Mouse (Mus musculus) cerebellum, postnatal 36 days (tissue): Measurements from ENCODE around the gene Mdh1.
A peak's percentile ranks its signal among the peaks of the same experiment; 100 is the strongest.

Experiments used
- DNase-seq, 2 experiments: peaks; one replicate each; pipeline ENCODE4 v3.0.0; 2021 to 2022; ENCODE audit warnings: mixed read lengths in 2 of 2

Mdh1 gene

DNA sequence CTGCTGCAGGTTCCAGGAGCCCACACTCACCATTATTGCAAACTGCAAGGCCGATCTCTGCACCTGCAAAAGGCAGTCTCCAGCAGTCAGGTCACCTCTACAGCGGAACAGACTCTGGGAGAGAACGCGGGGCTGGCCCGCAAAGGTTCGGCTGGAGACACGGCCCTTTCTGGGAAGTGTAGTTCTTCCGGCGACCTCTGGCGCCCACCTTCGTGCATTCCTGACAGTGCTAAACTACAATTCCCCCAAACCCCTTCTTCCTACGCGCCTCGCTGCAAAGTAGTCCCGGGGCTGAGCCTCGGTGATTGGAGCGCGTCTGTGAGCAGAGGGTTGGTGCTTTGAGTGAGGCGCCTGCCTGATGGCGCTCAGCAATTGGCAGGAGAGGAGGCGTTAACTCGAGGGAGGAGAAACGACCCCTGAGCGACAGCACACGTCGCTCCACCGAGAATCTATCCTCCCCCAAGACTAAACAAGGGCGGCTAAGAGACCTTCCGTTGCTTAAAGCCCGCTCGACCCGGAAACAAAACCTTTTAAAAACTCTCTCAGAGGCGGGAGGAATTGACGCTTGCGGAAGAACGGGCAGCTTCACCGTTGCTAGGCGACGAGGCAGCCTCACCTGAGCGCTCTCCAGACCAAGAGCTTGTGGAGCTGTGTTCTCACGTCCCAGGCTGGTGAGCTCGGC lies at the start of gene Mdh1, which contains the start of gene Wdpcp:
Gene Mdh1 (minus strand): TSS at position 668 of the 682 bp plus-strand sequence.
Gene Wdpcp (plus strand): TSS at position 536 of the 682 bp plus-strand sequence.
- peak; percentile 93 to 94 for DNase-seq

DNA sequence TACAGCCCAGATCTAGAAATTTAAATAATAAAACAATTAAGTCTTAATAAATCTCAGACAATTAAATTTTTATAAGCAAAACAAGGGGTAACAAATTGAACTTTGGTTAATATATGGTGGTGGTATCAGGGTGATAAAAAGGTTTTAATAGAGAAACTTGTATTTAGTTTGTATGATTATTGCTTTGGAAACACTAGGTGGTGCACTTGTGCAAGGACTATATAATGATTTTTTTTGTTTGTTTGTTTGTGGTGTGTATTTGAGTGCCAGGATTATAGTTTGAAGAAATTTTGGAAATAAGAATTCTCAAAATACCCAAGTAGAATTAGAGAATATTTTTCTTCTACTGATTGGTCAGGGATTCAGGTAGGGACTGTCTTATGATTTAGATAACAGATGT lies 43.7 kb upstream of the Mdh1 start:
- no peak for DNase-seq

DNA sequence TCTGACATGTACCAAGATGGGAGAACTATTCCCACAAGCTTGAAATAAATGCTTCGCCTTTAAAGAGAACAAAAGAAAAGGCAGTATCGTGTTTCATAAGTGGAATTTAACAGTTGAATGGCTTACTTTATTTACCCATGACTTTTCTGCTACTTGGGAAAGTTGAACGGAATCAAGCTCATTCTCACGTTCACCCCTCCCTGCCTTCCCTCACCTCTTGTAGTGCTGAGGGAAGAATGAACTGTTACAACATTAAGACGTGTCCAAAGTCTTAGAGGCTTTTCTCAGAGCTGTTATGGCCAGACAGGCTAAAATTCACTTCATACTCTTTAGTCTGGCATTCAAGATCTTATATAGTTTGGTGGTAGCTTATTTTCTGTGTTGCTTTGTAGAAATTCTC lies 30.3 kb upstream of the Mdh1 start:
- DNase-seq = no peak

DNA sequence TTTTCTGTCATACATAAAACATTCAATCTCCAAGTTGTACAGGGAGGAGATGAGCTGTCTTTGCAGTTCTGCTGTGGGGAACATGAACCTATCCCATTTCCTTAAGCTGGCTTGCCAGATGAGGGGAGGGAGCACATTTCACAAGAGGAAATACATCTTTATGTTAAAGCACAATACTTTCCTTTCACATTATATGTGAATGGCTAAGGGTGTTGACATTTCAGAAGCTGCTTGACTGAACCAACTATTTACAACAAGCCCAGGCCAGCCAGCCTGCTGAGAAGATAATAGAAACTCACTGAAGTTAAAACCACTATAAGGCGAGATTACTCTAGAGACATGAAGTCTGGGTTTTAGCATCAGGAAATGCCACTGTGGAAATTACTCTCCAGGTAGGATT lies 11.1 kb upstream of the Mdh1 start:
- no peak for DNase-seq

DNA sequence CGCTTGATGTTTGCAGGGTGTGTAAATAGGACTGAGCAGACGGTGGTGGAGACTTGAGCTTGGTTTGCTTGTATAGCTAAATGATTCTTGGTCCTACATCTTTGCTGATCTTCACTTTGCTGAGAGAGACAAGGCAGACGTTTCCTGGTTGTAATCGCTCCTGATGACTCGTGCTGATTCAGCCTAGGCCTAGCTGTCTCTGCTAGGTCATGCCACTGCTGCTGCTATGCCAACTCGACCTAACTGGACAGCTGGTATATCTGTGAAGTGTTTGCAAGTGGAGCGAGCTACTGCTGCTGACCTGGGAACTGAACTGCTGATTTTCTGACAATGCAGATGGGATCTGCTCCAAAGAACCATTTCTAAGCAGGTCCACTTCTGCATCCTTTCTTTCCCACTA lies 9.3 kb upstream of the Mdh1 start:
- no peak for DNase-seq

DNA sequence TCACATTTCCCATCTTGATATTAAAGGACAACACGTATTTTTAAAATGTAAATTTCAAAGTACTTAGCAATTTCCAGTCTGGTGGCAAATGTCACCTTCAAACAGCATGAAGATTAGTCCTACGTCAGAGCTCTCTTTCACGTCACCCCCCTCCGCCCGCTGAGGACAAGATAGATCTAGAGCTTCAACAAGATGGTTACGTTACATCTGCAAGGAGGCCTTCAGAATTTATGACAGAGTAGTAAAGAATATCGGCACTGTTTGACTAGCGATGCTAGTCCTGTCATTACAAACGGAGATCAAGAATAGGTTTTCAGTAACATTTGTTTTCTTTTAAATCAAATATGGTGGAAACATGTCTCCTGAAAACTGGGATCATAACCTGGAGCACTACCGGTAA lies 1.2 kb downstream of the Mdh1 start:
- peak; percentile 35 for DNase-seq

DNA sequence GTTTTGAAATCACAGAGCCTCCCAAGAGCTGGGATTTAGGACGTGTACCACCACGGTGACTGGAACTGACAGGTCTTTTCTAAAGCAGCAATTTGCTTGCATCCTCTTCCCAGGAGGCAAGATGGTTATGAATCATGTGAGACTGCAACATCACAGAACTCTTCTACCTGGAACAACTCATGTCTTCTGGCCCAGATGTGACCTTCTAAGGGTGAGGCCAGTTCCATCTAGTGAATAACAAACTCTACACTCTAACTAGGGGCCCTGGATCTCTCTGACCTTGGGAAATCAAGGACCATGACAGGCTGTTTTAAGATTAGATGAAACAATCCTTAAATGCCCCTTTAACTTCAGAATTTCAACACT lies 2.1 kb downstream of the Mdh1 start:
- no peak for DNase-seq

DNA sequence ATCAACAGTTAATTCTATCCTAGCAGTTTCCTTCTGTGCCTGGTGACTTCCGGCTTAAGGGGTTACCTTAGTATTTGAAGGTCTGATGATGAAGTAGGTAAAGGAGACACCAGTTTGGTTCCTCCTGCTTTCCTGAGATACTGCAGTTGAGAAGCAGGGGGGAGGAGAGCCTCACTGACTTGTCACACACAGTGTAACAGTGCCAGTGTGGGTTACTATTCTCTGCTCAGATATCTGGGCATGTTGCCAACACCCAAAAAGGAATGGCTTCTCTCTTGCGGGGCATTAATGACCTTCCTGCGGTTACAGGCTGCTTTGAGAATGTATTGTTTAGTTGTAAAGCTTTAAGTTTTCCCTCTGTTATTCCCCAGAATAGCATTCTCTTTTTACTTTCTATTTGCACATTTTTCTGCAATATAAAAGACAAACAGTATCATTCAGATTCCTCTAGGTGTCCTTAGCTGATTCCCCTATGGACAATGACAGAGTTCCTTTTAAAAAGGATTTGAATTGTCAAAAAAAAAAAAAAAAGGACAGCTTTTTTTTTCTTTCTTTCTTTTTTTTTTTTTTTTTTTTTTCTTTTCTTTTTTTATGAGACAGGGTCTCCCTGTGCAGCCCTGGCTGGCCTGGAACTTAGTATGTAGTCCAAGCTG lies 2.6 kb downstream of the Mdh1 start:
- peak; percentile 32 to 60 for DNase-seq

DNA sequence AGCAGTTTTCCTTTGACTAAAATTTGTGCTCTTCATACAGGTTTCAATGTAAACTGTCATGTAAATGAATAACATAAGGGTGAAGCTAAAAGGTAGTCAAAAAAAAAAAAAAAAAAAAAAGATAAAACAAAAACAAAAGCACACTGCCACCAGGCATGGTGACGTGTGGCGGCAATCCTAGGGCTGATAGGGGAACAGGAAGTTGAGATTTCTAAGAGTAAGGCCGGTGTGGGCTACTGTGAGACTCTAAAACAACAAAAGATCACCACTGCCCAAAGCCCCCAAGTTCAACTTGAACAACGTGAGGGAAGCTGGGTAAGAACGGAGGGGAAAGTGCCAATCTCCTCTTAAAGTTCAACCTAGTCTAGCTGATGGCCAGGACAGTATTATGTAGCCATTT lies 3.2 kb downstream of the Mdh1 start:
- DNase-seq = no peak

DNA sequence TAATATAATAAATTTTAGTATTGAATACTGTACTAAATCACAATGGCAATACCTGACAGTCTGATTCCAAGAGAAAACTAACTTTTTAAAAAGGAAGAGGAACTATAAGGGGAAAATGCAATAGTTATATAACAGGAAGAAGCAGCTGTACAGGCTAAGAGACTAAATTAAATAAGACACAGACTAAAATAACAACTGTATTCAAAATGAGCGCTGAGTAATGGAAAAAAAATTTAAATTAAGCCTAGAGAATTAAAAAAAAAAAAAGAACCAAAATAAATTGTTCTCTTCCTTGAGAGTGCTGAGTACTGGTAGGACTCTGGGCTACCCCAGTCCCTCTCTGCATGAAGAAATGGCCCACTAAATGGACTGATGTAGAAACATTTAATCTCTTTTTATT lies 4.4 kb downstream of the Mdh1 start:
- DNase-seq = no peak

DNA sequence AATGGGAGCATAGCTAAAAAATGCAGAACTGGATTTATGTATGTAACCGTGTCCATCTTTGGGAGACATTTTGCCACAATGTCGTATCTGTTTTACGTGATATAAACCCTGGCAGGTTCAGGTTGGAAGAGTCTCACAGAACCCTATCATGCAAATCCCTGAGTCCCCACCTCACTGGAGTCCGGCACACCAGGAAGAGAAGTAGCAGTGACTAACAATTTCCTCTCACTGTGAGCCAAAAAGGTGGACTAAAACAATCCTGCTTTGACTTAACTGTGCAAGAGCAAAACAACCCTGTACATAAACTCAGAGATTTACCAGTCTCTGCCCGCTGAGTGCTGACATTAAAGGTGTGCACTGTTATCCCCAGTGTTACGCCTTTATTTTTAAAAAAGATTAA lies 5.2 kb downstream of the Mdh1 start:
- no peak for DNase-seq

DNA sequence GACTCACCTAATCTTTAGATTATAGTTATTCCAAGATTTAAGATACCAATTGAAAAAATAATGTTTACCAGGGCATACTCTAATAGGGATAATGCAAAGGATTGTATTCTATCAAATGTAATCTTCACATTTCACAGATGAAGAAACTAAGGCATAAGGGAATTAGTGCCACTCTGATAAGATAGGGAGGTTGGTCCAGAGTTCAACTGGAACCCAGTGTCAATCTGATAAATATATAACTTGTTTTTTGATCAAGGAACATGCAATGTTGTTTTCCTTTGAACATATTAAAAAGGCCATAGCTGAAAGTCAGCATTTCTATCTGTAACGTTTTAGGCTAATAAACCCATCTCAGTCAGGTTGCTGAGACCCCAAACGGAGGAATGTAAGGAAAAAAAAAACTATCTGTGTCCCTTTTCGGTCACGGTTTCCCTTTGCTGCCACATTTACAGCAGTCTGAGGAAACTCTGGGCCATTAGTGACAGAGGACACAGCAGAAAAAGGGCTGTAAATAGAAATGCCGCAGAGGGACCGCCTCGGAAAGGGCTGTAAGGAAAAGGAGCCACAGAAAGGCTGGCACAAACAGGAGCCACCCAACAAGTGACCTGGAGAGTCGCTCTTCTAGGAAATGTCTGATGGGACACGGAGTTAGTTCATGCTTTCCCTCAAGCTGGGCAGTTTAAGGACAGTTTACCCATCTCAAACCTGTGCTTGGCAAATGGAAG lies 7.3 kb downstream of the Mdh1 start:
- DNase-seq = no peak

DNA sequence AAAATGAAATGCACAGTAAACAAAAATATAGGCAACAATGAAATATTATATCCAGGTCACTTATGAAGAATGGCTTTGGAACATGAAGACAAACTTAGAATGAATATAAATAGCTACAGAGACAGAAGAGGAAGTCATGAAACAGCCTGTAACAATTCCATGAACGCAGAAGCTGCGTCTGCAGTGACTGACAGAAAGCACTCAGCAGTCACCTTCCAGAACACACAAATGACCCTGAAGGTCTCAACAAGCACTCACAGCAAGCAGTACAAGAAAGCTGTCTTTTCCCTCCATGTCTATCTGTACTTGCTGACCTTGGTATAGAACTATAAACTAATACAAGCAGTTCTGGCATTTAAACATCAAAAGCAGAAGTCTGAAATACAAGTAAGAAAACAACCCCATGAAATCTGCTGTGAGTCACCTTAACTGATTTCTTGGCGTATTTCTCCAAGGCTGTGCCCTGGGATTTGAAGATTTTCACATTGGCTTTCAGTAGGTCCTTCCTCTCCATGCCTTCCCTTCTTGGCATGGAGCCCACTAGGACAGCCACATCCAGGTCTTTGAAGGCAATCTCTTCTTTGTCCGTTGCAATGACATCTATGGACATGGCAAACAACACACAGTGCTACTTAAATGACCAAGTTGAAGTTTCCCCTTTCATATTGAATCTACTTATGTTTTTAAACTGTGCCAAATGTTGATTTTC lies 8.4 kb downstream of the Mdh1 start:
- DNase-seq = peak; percentile 24 to 28

DNA sequence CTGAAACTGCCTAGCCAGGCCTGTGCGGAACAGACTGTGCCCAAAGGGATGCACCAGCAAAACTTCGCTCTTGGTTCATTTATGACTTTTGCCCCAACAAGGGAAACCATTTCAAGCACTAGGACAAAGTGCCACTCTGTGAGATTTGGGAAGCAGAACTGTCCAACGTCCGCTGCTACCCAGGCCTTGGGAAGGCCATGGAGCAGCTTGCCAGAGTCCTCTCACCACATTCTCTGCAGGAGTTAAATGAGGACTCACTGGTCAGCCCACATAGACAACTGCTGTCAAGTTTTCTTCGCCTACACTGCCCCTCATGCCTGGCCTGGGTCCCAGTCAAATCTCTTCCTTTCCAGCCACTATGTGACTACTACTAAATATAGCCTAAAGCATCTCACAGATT lies 10.8 kb downstream of the Mdh1 start:
- DNase-seq = no peak

DNA sequence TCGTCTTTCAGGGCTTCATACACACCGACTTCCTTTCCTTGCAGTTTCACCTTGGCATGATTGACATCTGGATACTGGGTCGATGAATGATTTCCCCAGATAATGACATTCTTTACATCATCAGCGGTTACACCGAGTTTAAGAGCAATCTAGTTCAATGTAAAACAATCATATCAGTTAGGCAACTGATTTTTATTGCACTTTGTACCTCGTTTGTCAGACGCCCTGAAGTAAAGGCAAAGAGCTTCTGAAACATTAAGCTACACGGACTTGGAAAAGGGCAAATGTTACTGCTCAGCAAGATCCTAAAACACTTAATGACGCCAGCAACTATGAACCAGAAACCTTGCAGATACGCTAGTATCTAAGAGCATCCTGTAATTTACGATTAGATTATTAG lies 12.4 kb downstream of the Mdh1 start:
- no peak for DNase-seq

DNA sequence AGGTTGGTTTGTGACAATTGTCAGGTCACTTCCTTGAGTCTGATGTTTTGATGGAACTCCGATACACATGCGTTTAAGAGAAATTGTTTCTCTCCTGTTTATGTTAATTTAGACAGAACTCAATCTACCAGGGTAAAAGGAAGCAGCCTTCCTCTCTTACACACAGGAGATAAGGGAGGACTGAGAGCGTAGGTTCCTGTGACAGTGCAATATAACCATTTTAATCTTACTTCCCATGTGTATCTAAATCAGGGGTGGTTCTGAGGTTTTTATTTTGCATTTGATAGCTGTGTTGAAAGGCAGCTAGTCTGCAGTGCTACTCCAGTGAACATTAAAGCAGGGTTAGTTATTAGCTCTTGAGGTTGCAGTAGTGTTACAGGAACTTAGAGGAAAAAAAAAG lies 20.1 kb downstream of the Mdh1 start:
- no peak for DNase-seq

DNA sequence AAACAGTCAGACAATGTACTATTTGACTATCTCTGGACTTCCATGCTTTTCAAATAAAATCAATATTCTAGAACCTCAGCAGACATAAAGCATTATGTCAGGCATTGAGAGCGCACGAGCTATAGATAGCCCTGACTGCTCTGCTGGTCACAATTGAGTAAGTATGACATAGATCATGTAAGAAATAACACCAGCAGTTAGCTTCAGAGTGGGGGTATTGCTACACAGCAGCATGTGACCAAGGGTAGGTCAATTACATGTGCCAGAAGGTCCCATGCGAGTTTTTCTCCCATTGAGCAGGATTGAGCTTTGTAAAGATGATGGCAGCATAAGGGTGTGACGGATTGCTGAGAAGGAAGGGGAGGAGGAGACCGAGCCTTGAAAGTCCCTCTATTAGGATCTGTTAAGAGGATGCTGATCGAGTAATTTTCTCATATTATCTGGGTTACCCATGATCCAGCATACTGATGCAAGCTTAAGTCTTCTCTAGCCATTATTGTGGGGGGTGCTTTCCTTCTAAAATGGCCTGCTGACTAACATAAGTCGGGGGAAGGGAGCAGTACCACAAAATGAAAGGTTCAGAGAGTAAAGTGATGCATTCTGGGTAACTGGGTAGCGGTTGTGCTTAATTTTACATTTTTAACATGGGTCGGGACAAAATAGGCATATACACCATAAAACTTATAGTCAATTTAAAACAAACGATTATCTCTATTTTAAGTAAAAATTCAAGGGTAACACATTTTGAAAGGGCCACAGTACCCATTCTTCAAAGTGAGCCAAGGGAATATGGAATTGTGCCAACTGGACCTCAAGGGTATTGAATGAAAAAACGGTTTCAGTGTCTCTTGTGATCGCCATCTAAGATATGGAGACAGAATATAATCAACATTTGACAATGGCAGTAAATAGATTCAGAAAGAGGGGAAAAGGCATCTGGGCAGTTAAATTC lies 21.7 kb downstream of the Mdh1 start:
- no peak for DNase-seq

DNA sequence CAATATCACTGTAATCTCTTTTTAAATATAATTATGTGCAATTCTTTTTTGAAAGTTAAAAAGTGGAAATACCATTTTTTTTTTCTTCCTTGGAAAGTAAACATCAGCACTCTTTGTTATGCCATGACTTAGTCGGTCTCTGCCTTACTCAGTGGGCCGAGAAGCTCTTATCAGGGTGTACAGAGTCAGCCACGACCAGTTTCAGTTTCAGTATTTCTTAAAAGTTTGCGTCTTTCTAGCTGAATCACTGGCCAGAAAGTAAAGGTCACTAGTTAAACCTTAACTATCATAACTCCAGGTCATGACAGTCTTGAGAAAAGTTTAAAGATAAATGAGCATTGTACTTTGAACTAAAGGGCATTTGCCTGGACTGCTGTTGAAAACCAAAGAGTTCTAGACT lies 22.4 kb downstream of the Mdh1 start:
- no peak for DNase-seq

DNA sequence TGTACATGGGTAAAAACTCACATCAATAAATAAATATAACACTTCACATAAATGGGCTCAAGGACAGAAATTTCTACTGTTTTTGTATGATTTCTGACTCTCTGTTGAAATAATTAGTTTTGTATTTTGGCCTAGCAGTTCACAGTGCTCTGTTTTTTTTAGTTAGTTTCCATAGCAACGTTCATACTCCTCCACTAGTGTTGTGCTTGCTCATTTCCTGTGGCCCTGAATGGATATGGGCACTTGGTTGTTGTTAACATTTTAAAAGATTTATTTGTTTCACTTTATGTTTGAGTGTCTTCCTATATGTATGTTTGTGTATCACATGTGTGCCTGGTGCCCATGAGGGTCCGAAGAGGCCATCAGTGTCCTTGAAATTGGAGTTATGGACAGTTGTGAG lies 23.1 kb downstream of the Mdh1 start:
- no peak for DNase-seq

DNA sequence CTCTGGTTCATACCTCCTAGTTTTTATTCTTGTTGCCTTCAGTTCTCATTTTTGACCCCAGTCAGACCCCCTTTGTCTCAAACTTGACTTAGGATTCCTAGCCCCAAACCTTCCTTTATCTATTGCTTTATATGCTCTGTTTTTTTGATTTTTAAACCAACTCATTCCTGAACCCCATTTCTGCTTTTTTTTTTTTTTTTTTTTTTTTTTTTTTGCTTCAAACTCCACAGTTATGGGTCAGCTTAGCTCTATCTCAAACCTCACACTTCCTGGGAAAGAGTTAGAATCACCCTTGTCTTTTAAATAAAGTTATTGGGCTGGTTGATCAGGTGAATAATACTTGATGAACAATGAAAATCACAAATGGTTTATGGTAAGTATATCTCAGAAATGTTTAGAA lies 24.6 kb downstream of the Mdh1 start:
- DNase-seq = no peak

DNA sequence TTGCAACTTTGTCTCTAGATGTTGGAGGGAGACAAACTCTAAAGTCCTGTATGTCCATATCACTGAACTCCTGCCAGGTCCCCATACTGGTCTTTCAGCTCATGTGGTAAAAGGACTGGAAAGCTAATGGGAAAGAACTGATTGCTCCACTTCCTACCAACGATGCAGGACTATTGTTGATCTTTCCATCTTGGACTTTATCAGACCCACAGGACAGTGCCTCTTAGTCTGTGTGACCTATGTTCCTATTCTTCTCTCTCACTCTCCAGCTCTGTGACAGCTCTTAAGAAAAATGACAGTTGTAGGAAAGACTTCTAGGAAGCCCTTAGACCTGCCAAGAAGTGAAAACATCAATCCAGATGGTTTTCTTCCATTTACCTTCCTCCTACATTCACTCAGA lies 25.5 kb downstream of the Mdh1 start:
- no peak for DNase-seq

DNA sequence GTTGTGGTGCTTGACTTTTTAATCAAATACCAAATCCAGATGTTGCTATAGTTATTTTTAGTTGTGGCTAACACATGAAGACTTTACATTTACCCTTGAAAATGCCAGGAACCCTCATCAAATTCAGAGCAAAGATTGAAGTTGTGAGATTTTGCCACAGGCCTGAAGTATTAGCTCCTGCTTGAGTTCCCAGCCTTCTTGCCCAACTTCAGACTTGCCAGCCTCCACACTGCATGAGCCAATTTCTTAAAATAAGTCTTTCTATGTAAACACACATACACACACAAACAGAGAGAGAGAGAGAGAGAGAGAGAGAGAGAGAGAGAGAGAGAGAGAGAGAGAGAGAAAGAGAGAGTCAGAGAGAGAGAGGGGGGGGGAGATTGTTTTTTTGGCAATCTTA lies 26.2 kb downstream of the Mdh1 start:
- no peak for DNase-seq
